Mouse (Mus musculus): ENCODE results near the gene Tmem30c. TPM values are rescaled to one million over a fixed set of nuclear protein-coding genes. Genes with fewer than 3 reads are reported as not detected.

The Tmem30c gene
- polyA plus RNA-seq, 1 experiment from 2014 or later: not detected

- no peaks in the 10 kb centered on the region for H3K36me3 ChIP-seq (ENCODE audit: control insufficient read depth, insufficient read depth, low read length)
- H3K27me3 ChIP-seq (replicated peaks; ENCODE audit: control insufficient read depth, insufficient read depth, low read length): no peaks in the 10 kb centered on the region
- no peaks in the 10 kb centered on the region for H3K4me1 ChIP-seq (ENCODE audit: control insufficient read depth, insufficient read depth, low read length)
- no peak overlapping the region for H3K4me2 ChIP-seq (ENCODE audit: low read length)
- no peak overlapping the region for H3K9ac ChIP-seq (ENCODE audit: low read length)
- WGBS: 79% methylated on average over 19 of the region's 19 CpGs
- no peaks in the 10 kb centered on the region for H3K9me3 ChIP-seq (replicated peaks; ENCODE audit: control insufficient read depth, low read length)
- DNase-seq (ENCODE audit: low spot score) (no peak), ATAC-seq (no peak)
- H3K27ac ChIP-seq (ENCODE audit: low read depth, low read length): no peak overlapping the region
- no peak overlapping the region for H3K4me3 ChIP-seq (ENCODE audit: low read depth, low read length)
Measured at GRCm38 (mm10) chr16:57303716-57304115, 11.1 kb upstream of the Tmem30c start.

GRCm38 (mm10) chr16:57302792-57303698, 10.4 kb upstream of the Tmem30c start:
- Histone ChIP-seq H3K9ac (ENCODE audit: low read length) (no peak overlapping the region), H3K9me3 (replicated peaks; ENCODE audit: control insufficient read depth, low read length) (no peaks in the 10 kb centered on the region), H3K4me1 (ENCODE audit: control insufficient read depth, insufficient read depth, low read length) (no peaks in the 10 kb centered on the region), H3K36me3 (ENCODE audit: control insufficient read depth, insufficient read depth, low read length) (no peaks in the 10 kb centered on the region), H3K27ac (ENCODE audit: low read depth, low read length) (no peak overlapping the region), H3K4me3 (ENCODE audit: low read depth, low read length) (no peak overlapping the region), H3K27me3 (replicated peaks; ENCODE audit: control insufficient read depth, insufficient read depth, low read length) (no peaks in the 10 kb centered on the region), H3K4me2 (ENCODE audit: low read length) (no peak overlapping the region)
- ATAC-seq (no peak), DNase-seq (ENCODE audit: low spot score) (peak; percentile 10)
- 76% methylated on average over 25 of the region's 25 CpGs for WGBS

GRCm38 (mm10) chr16:57301512-57302115, 8.9 kb upstream of the Tmem30c start:
- Histone ChIP-seq H3K9me3 (replicated peaks; ENCODE audit: control insufficient read depth, low read length) (no peaks in the 10 kb centered on the region), H3K4me1 (ENCODE audit: control insufficient read depth, insufficient read depth, low read length) (no peaks in the 10 kb centered on the region), H3K9ac (ENCODE audit: low read length) (no peak overlapping the region), H3K4me2 (ENCODE audit: low read length) (no peak overlapping the region), H3K27me3 (replicated peaks; ENCODE audit: control insufficient read depth, insufficient read depth, low read length) (no peaks in the 10 kb centered on the region), H3K36me3 (ENCODE audit: control insufficient read depth, insufficient read depth, low read length) (no peaks in the 10 kb centered on the region), H3K27ac (ENCODE audit: low read depth, low read length) (no peak overlapping the region), H3K4me3 (ENCODE audit: low read depth, low read length) (no peak overlapping the region)
- ATAC-seq: no peak
- DNase-seq (ENCODE audit: low spot score): no peak
- 89% methylated on average over 9 of the region's 9 CpGs for WGBS

GRCm38 (mm10) chr16:57295216-57295934, 2.7 kb upstream of the Tmem30c start:
- ATAC-seq (no peak), DNase-seq (ENCODE audit: low spot score) (no peak)
- H3K27ac ChIP-seq (ENCODE audit: low read depth, low read length): no peak overlapping the region
- H3K27me3 ChIP-seq (replicated peaks; ENCODE audit: control insufficient read depth, insufficient read depth, low read length): no peaks in the 10 kb centered on the region
- H3K36me3 ChIP-seq (ENCODE audit: control insufficient read depth, insufficient read depth, low read length): no peaks in the 10 kb centered on the region
- 89% methylated on average over 10 of the region's 10 CpGs for WGBS
- H3K4me3 ChIP-seq (ENCODE audit: low read depth, low read length): no peak overlapping the region
- H3K4me2 ChIP-seq (ENCODE audit: low read length): no peak overlapping the region
- H3K9ac ChIP-seq (ENCODE audit: low read length): no peak overlapping the region
- no peaks in the 10 kb centered on the region for H3K4me1 ChIP-seq (ENCODE audit: control insufficient read depth, insufficient read depth, low read length)
- H3K9me3 ChIP-seq (replicated peaks; ENCODE audit: control insufficient read depth, low read length): no peaks in the 10 kb centered on the region

GRCm38 (mm10) chr16:57292296-57292695, 369 bp downstream of the Tmem30c start:
- H3K27me3 ChIP-seq (replicated peaks; ENCODE audit: control insufficient read depth, insufficient read depth, low read length): no peaks in the 10 kb centered on the region
- H3K4me2 ChIP-seq (ENCODE audit: low read length): no peak overlapping the region
- no peaks in the 10 kb centered on the region for H3K4me1 ChIP-seq (ENCODE audit: control insufficient read depth, insufficient read depth, low read length)
- H3K4me3 ChIP-seq (ENCODE audit: low read depth, low read length): no peak overlapping the region
- WGBS: 60% methylated on average over 4 of the region's 4 CpGs
- no peak overlapping the region for H3K27ac ChIP-seq (ENCODE audit: low read depth, low read length)
- DNase-seq (ENCODE audit: low spot score): no peak
- no peaks in the 10 kb centered on the region for H3K36me3 ChIP-seq (ENCODE audit: control insufficient read depth, insufficient read depth, low read length)
- no peak overlapping the region for H3K9ac ChIP-seq (ENCODE audit: low read length)
- no peaks in the 10 kb centered on the region for H3K9me3 ChIP-seq (replicated peaks; ENCODE audit: control insufficient read depth, low read length)
- no peak for ATAC-seq

GRCm38 (mm10) chr16:57291696-57292095, 969 bp downstream of the Tmem30c start:
- Histone ChIP-seq H3K27ac (ENCODE audit: low read depth, low read length) (no peak overlapping the region), H3K9ac (ENCODE audit: low read length) (no peak overlapping the region), H3K9me3 (replicated peaks; ENCODE audit: control insufficient read depth, low read length) (no peaks in the 10 kb centered on the region), H3K4me2 (ENCODE audit: low read length) (no peak overlapping the region), H3K4me3 (ENCODE audit: low read depth, low read length) (no peak overlapping the region), H3K36me3 (ENCODE audit: control insufficient read depth, insufficient read depth, low read length) (no peaks in the 10 kb centered on the region), H3K27me3 (replicated peaks; ENCODE audit: control insufficient read depth, insufficient read depth, low read length) (no peaks in the 10 kb centered on the region), H3K4me1 (ENCODE audit: control insufficient read depth, insufficient read depth, low read length) (no peaks in the 10 kb centered on the region)
- ATAC-seq (no peak), DNase-seq (ENCODE audit: low spot score) (no peak)
- 90% methylated on average over 5 of the region's 5 CpGs for WGBS

- ATAC-seq (no peak), DNase-seq (ENCODE audit: low spot score) (no peak)
- no peaks in the 10 kb centered on the region for H3K36me3 ChIP-seq (ENCODE audit: control insufficient read depth, insufficient read depth, low read length)
- H3K9me3 ChIP-seq (replicated peaks; ENCODE audit: control insufficient read depth, low read length): no peaks in the 10 kb centered on the region
- H3K27ac ChIP-seq (ENCODE audit: low read depth, low read length): no peak overlapping the region
- no peak overlapping the region for H3K4me3 ChIP-seq (ENCODE audit: low read depth, low read length)
- H3K4me2 ChIP-seq (ENCODE audit: low read length): no peak overlapping the region
- no peaks in the 10 kb centered on the region for H3K4me1 ChIP-seq (ENCODE audit: control insufficient read depth, insufficient read depth, low read length)
- H3K27me3 ChIP-seq (replicated peaks; ENCODE audit: control insufficient read depth, insufficient read depth, low read length): no peaks in the 10 kb centered on the region
- WGBS: 87% methylated on average over 8 of the region's 8 CpGs
- H3K9ac ChIP-seq (ENCODE audit: low read length): no peak overlapping the region
Measured at GRCm38 (mm10) chr16:57281417-57281816, 11.2 kb downstream of the Tmem30c start.

- Histone ChIP-seq H3K4me3 (ENCODE audit: low read depth, low read length) (no peak overlapping the region), H3K27ac (ENCODE audit: low read depth, low read length) (no peak overlapping the region), H3K36me3 (ENCODE audit: control insufficient read depth, insufficient read depth, low read length) (no peaks in the 10 kb centered on the region), H3K4me1 (ENCODE audit: control insufficient read depth, insufficient read depth, low read length) (no peaks in the 10 kb centered on the region), H3K9ac (ENCODE audit: low read length) (no peak overlapping the region), H3K4me2 (ENCODE audit: low read length) (no peak overlapping the region), H3K27me3 (replicated peaks; ENCODE audit: control insufficient read depth, insufficient read depth, low read length) (no peaks in the 10 kb centered on the region), H3K9me3 (replicated peaks; ENCODE audit: control insufficient read depth, low read length) (no peaks in the 10 kb centered on the region)
- WGBS: 92% methylated on average over 31 of the region's 31 CpGs
- no peak for DNase-seq (ENCODE audit: low spot score)
- ATAC-seq: no peak
Measured at GRCm38 (mm10) chr16:57280221-57281217, 12.1 kb downstream of the Tmem30c start.

Data from forebrain, embryonic 14.5 days (tissue).